Mouse (Mus musculus) embryonic facial prominence, embryonic 11.5 days (tissue): ENCODE data around the gene Rassf3. TPM values are rescaled to one million over a fixed set of nuclear protein-coding genes. Genes with fewer than 3 reads are reported as not detected.
A peak's percentile ranks its signal among the peaks of the same experiment; 100 is the strongest.

Source experiments
- ATAC-seq: fragments of 200-750 bp; cut with Nextera tagmentation; replicated peaks from 2 replicates; pipeline ENCODE4 v1.8.0; 2017; ENCODE audit warnings: low read depth; ENCODE audit not compliant: insufficient number of reproducible peaks, low FRiP score, low TSS enrichment
- DNase-seq: peaks from one replicate; pipeline ENCODE4 v3.0.0-alpha.2; 2015; ENCODE audit warnings: low spot score
- H3K27ac ChIP-seq: fragments of 300-500 bp; sonication (generic); replicated peaks from 2 replicates; pipeline ENCODE4 v1.5.1; 2014; ENCODE audit warnings: mild to moderate bottlenecking, low read depth, low read length, control low read depth
- H3K27me3 ChIP-seq: fragments of 300-500 bp; sonication (generic); 2 replicates; pipeline ENCODE4 v1.6.1; 2014; ENCODE audit warnings: mild to moderate bottlenecking, low read length, moderate library complexity, mixed read lengths; ENCODE audit not compliant: control insufficient read depth, insufficient read depth
- H3K36me3 ChIP-seq: fragments of 300-500 bp; sonication (generic); replicated peaks from 2 replicates; pipeline ENCODE4 v1.6.1; 2014; ENCODE audit warnings: low read depth, mild to moderate bottlenecking, low read length, moderate library complexity, mixed read lengths; ENCODE audit not compliant: control insufficient read depth, insufficient read depth
- H3K4me1 ChIP-seq: fragments of 300-500 bp; sonication (generic); 2 replicates; pipeline ENCODE4 v1.6.1; 2014; ENCODE audit warnings: low read length, mixed read lengths; ENCODE audit not compliant: control insufficient read depth, insufficient read depth
- H3K4me2 ChIP-seq: fragments of 300-500 bp; sonication (generic); 2 replicates; pipeline ENCODE4 v1.6.1; 2014; ENCODE audit warnings: low read depth, mild to moderate bottlenecking, control low read depth, low read length, moderate library complexity
- H3K4me3 ChIP-seq: fragments of 300-500 bp; sonication (generic); 2 replicates; pipeline ENCODE4 v1.5.1; 2014; ENCODE audit warnings: low read depth, low read length, control low read depth
- H3K9ac ChIP-seq: fragments of 300-500 bp; sonication (generic); replicated peaks from 2 replicates; pipeline ENCODE4 v1.6.1; 2014; ENCODE audit warnings: mild to moderate bottlenecking, control low read depth, low read length
- H3K9me3 ChIP-seq: fragments of 300-500 bp; sonication (generic); replicated peaks from 2 replicates; pipeline ENCODE4 v1.6.1; 2016; ENCODE audit warnings: mild to moderate bottlenecking, low read length, inconsistent platforms, mixed read lengths; ENCODE audit not compliant: control insufficient read depth
- WGBS: fragments of 180-500 bp; shearing (Covaris S2); extraction: QIAGEN DNeasy Blood & Tissue Kit; methylation state at CpG from one replicate; pipeline ENCODE4 v1.1.7; 2014; 5-methylcytosine and 5-hydroxymethylcytosine counted together
- polyA plus RNA-seq: library from polyadenylated mRNA; unstranded; fragments of >200 nt; fragmentation: Nextera tagmentation; extraction: Ambion mirVana; gene quantifications from 2 replicates; pipeline ENCODE4 v1.2.1, GENCODE M21; 2014

Rassf3 gene
- polyA plus RNA-seq, 1 experiment from 2014 or later = 21.4 TPM

DNA sequence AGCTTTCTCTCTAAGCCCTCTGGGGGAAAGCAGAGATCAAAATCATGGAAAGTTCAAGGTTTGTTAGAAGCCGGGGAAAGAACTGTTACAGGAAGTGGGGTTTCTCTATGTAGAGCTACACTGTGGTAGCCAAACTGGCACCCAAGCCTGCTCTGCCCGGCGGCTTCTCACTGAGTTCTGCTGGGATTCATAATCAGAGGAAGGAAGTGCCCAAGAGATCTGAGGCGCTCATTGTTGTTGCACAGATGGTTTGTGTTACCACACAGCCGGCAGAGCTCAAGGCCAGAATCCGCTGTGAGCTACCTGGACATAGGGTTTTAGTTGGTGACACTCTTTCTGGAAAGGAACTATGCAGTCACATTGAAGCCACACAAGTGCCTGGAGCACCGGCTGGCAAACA lies 21.8 kb upstream of the Rassf3 start:
- Histone ChIP-seq H3K9me3 (no peaks in the 10 kb centered on the region), H3K27me3 (no peaks in the 10 kb centered on the region), H3K4me2 (peak overlapping the region; percentile 16), H3K36me3 (no peaks in the 10 kb centered on the region), H3K9ac (no peak overlapping the region), H3K4me3 (no peak overlapping the region), H3K27ac (peak overlapping the region; percentile 63), H3K4me1 (no peaks in the 10 kb centered on the region; the same call in 1 of the 2 replicates)
- 35% methylated on average over 7 of the region's 7 CpGs for WGBS
- DNase-seq (peak; percentile 74), ATAC-seq (no peak)

GRCm38 (mm10) chr10:121496616-121497015 lies 20.5 kb upstream of the Rassf3 start:
- no peak overlapping the region for H3K4me3 ChIP-seq
- H3K9ac ChIP-seq = no peak overlapping the region
- H3K4me1 ChIP-seq = no peaks in the 10 kb centered on the region; the same call in 1 of the 2 replicates
- no peak for DNase-seq
- H3K4me2 ChIP-seq = no peak overlapping the region
- no peaks in the 10 kb centered on the region for H3K36me3 ChIP-seq
- ATAC-seq = no peak
- no peaks in the 10 kb centered on the region for H3K27me3 ChIP-seq
- no peaks in the 10 kb centered on the region for H3K9me3 ChIP-seq
- no peak overlapping the region for H3K27ac ChIP-seq
- 71% methylated on average over 7 of the region's 7 CpGs for WGBS

GRCm38 (mm10) chr10:121494163-121494425 lies 17.9 kb upstream of the Rassf3 start:
- no peak for ATAC-seq
- Histone ChIP-seq H3K9ac (no peak overlapping the region), H3K4me1 (no peaks in the 10 kb centered on the region; the same call in 1 of the 2 replicates), H3K27me3 (no peaks in the 10 kb centered on the region), H3K36me3 (no peaks in the 10 kb centered on the region), H3K9me3 (no peaks in the 10 kb centered on the region), H3K27ac (no peak overlapping the region), H3K4me2 (no peak overlapping the region), H3K4me3 (no peak overlapping the region)
- DNase-seq = no peak
- 79% methylated on average over 2 of the region's 2 CpGs for WGBS

- no peak for ATAC-seq
These were observed 17.4 kb upstream of the Rassf3 start for GRCm38 (mm10) chr10:121493374-121494162.

GRCm38 (mm10) chr10:121492608-121493315 lies 16.6 kb upstream of the Rassf3 start:
- ATAC-seq = no peak
- 83% methylated on average over 7 of the region's 7 CpGs for WGBS
- Histone ChIP-seq H3K4me1 (no peaks in the 10 kb centered on the region), H3K4me2 (no peak overlapping the region), H3K9ac (no peak overlapping the region), H3K27me3 (no peaks in the 10 kb centered on the region), H3K9me3 (no peaks in the 10 kb centered on the region), H3K4me3 (no peak overlapping the region), H3K27ac (no peak overlapping the region), H3K36me3 (no peaks in the 10 kb centered on the region)
- no peak for DNase-seq

More at GRCm38 (mm10) chr10:121493374-121494162, 17.4 kb upstream of the Rassf3 start:
- H3K36me3 ChIP-seq = no peaks in the 10 kb centered on the region
- H3K4me1 ChIP-seq = no peaks in the 10 kb centered on the region; the same call in 1 of the 2 replicates
- 73% methylated on average over 9 of the region's 9 CpGs for WGBS
- no peak for DNase-seq
- H3K9me3 ChIP-seq = no peaks in the 10 kb centered on the region
- no peak overlapping the region for H3K27ac ChIP-seq
- no peak overlapping the region for H3K4me2 ChIP-seq
- H3K9ac ChIP-seq = no peak overlapping the region
- no peak overlapping the region for H3K4me3 ChIP-seq
- H3K27me3 ChIP-seq = no peaks in the 10 kb centered on the region

DNA sequence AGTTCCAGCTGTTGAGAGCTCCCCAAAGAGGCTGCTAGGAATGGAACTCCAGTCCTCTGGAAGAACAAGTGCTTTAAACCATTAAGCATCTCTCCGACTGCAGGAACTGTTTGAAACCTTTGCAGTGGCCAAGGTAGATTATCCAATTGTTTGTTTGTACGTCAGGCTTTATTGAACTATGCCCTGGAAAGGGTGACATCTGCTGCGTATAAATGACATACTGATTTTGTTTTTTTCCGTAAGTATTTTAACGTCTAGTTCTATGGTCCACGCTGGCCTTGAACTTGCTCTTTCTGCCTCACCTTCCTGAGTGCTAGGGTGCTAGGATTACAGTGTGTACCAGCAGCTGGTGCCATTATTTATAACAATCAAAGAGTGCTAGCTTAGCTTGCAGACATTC lies 13.8 kb upstream of the Rassf3 start:
- no peak overlapping the region for H3K27ac ChIP-seq
- no peaks in the 10 kb centered on the region for H3K4me1 ChIP-seq
- no peaks in the 10 kb centered on the region for H3K9me3 ChIP-seq
- no peak overlapping the region for H3K4me3 ChIP-seq
- H3K4me2 ChIP-seq = no peak overlapping the region
- WGBS = 88% methylated on average over 6 of the region's 6 CpGs
- ATAC-seq = no peak
- no peaks in the 10 kb centered on the region for H3K36me3 ChIP-seq
- H3K27me3 ChIP-seq = no peaks in the 10 kb centered on the region
- no peak for DNase-seq
- no peak overlapping the region for H3K9ac ChIP-seq

- WGBS = 86% methylated on average over 14 of the region's 14 CpGs
- Histone ChIP-seq H3K36me3 (no peaks in the 10 kb centered on the region), H3K27ac (no peak overlapping the region), H3K9ac (no peak overlapping the region), H3K9me3 (no peaks in the 10 kb centered on the region), H3K4me1 (no peaks in the 10 kb centered on the region), H3K4me3 (no peak overlapping the region), H3K4me2 (no peak overlapping the region), H3K27me3 (no peaks in the 10 kb centered on the region)
- no peak for ATAC-seq
- no peak for DNase-seq
These were observed 12.6 kb upstream of the Rassf3 start for GRCm38 (mm10) chr10:121488623-121489299.

GRCm38 (mm10) chr10:121487716-121488115 lies 11.6 kb upstream of the Rassf3 start:
- Histone ChIP-seq H3K4me3 (no peak overlapping the region), H3K27me3 (no peaks in the 10 kb centered on the region), H3K27ac (no peak overlapping the region), H3K9me3 (no peaks in the 10 kb centered on the region), H3K36me3 (no peaks in the 10 kb centered on the region), H3K4me2 (no peak overlapping the region), H3K4me1 (no peaks in the 10 kb centered on the region), H3K9ac (no peak overlapping the region)
- DNase-seq (no peak), ATAC-seq (no peak)
- WGBS = 68% methylated on average over 4 of the region's 4 CpGs
